Mouse (Mus musculus) right cerebral cortex, postnatal 14 days (tissue): ENCODE data around the gene Ilkap.
A peak's percentile ranks its signal among the peaks of the same experiment; 100 is the strongest.

Experiments used
- DNase-seq: peaks from one replicate; pipeline ENCODE4 v3.0.0; 2022

The Ilkap gene

GRCm38 (mm10) chr1:91356105-91356504 lies 42.5 kb downstream of the Ilkap start:
- DNase-seq, result no peak

GRCm38 (mm10) chr1:91352277-91352676 lies 46.3 kb downstream of the Ilkap start:
- no peak for DNase-seq

DNA sequence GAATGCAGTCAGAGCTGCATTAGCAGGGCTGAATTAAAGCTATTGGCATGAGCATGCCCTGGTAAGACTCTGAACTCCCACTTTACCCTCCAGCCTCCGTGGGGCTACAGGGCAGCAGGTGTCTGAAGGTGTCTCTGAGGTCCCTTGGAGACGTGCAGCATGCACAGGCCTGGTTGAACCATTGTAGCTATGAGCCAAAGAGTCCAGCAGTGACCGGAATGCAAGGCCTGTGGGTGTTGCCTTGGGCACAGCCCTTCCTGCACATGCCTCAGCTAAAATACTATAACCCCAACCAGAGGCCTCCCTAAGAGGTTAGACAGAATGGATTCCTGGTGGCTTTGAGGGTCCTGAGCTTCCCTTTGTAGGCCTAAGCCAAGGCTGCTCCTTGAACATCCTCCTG lies 47.4 kb downstream of the Ilkap start:
- no peak for DNase-seq

- no peak for DNase-seq
Observed at GRCm38 (mm10) chr1:91350841-91351240, 47.8 kb downstream of the Ilkap start, which contains the start of gene Klhl30. Klhl30 (plus strand) TSS chr1:91351016.

DNA sequence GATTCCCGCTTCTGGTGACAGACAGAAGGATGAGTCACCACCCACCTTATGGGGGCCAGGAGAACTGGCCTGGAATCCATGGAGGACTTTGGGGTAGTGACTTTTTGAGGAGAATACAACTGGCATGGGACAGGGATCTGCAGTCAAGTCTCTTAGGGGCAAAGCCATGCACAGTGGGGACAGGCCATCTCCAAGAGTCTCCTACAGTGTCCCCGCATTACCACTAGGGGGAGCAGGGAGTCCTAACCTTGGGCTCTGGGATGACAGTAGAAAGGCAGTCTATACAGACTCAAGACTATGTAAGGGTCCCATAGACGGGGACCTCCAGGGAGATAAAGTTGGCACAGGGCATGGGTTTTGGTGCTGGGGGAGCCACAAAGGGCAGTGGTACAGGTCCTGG lies 51.7 kb downstream of the Ilkap start:
- DNase-seq, result peak; percentile 42

DNA sequence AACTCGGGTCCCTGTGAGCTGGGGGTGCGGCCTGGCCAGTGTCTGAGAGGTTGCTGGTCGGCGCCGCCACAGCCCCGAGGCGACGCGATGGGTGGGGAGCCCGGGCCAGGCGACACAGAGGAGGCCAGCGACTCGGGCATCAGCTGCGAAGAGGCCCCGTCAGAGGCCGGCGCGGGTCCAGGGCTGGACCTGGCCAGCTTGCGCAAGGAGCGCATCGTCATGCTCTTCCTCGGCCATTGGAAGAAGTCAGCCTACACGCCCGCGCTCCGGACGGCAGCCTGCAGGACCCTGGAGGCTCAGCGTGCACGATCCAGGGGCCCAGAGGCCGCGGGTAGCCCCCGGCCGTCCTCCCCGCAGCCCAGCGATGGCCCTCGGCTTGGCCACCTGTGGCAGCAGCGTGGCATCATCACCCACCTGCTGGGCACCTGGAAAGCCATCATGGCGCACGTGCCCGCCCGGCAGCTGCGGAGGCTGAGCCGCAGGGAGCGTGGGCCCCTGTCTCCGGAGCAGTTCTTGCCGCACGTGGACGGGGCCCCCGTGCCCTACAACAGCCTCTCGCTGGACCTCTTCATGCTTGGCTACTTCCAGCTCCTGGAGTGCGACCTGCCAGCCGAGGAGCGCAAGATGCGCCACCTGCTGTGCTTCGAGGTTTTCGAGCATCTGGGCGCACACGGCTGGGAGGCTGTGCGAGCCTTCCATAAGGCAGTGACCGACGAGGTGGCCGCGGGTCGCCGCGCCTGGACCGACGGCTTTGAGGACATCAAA lies 53.5 kb downstream of the Ilkap start:
- DNase-seq, result no peak

DNA sequence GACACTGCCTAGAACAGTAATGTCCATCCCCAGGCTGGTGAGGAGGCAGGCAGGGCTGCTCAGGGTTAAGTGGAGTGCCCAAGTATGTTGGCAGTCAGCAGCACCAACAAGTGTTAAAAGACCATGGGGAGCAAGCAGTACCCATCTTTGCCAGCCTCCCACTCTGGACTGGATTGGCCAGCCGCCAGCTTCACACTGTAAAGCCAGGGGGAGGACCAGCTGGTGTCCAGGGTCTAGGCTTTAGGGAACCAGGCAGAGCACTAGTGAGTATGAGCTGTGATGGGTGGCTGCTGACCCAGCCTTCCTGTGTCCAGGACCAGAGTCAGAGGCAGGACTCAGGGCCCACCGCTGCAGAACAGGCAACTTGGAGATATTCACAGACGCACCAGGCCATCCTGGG lies 54.6 kb downstream of the Ilkap start:
- peak; percentile 55 for DNase-seq

DNA sequence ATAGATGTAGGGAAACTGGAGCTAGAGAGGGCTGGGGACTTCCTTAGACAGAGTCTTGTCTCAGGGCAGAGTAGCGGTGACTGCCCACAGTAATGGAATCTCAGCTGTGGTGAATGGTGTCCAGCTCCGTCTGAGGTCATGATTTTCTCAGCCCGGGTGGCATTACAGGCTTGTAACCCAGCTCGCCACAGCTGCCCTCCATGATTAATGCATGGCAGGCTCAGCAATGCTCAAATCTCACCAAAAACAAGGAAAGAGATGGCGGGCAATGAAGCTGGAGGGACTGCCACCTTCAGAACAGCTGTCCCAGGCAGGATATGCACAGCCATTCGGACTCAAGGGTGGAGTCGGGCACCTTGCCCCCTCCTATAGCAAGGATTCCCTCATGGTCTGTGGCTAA lies 61.3 kb downstream of the Ilkap start:
- no peak for DNase-seq

DNA sequence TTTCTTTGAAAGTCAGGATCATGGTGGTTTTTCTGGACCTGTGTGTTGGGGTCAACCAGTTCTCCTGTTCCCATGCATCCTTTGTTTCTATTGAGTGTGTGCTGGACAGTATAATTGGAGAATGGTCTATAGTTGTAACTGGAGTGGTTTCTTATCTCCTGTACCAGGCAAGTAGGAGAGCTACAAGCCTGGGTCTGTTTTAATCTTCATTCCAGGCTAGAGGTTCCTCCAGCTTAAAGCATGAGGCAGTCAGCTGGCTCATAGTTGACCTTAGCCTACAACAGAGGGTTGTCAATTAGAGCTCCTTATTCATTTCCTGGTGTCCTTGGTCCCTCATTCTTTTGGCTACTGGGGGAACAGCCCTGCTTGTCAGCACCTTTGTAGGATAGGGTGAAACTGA lies 65.0 kb downstream of the Ilkap start:
- no peak for DNase-seq

DNA sequence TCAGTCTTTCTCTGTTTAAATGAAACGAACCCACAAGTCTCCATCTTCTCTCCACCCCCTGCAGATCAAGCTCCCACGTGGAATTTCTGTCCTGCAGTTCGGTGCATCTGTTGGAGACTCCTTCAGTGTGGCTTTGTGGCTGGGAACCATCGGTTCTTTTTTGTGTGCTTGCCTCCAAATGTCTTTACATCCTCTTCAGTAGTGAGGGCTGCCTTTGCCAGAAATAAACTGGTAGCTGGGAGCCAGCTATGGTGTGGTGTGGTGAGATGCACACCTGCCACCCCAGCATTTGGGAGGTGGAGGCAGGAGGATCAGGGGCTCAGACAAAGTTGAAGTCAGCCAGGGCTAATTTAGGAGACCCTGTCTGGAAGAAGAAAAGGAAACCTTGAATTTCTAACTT lies 66.5 kb downstream of the Ilkap start:
- no peak for DNase-seq

GRCm38 (mm10) chr1:91325488-91326042 lies 73.0 kb downstream of the Ilkap start:
- no peak for DNase-seq

GRCm38 (mm10) chr1:91324646-91325045 lies 74.0 kb downstream of the Ilkap start:
- no peak for DNase-seq
